Mouse (Mus musculus) thymus, adult 2 months (tissue): ENCODE results near the gene Fat2.

ENCODE experiments used
- CTCF ChIP-seq: fragments of 200-500 bp; IDR thresholded peaks from 2 replicates; pipeline ENCODE4 v1.5.1; 2012; ENCODE audit warnings: mild to moderate bottlenecking, control low read depth, low read length, moderate library complexity, borderline replicate concordance; ENCODE audit not compliant: control insufficient read depth, poor library complexity, insufficient read depth; ENCODE audit errors: extremely low read depth
- POLR2A ChIP-seq: fragments of 200-500 bp; IDR thresholded peaks from 2 replicates; pipeline ENCODE4 v1.6.1; 2012; ENCODE audit warnings: mild to moderate bottlenecking, low read length, control low read depth, moderate library complexity; ENCODE audit not compliant: control insufficient read depth, poor library complexity, insufficient read depth; ENCODE audit errors: extremely low read depth

GRCm38 (mm10) chr11:55236815-55237214, 99.5 kb downstream of the Fat2 start:
- no peak for TF ChIP-seq POLR2A
- no peak for TF ChIP-seq CTCF
